Mouse (Mus musculus): ENCODE measurements at regions not wholly inside any gene's neighbourhood (a gene's known extent, or its start where the extent isn't known, plus 50 kb on each side); places are given as distances from the start of the nearest gene placed in this dataset.

GRCm38 (mm10) chr5:52964209-52964608 is 73.7 kb upstream of the Slc34a2 start:
- in situ Hi-C loops (cut with MboI; ENCODE audit: low sequenced_read_pairs in 2 of 2, unreplicated experiment in 2 of 2), result no loop called here
- H3K9ac ChIP-seq (ENCODE audit: insufficient read depth, low read depth, low read length, poor library complexity, severe bottlenecking), result no peak overlapping the region
- H3K4me3 ChIP-seq (ENCODE audit: insufficient read depth in 1 of 2, low read depth in 1 of 2, low read length in 2 of 2, poor library complexity in 1 of 2, severe bottlenecking in 1 of 2), result no peak overlapping the region
- TF ChIP-seq ZC3H11A (IDR thresholded peaks at IDR 0.05; ENCODE audit: borderline replicate concordance, low read depth, low read length), result no peak
- no peak for TF ChIP-seq HCFC1 (IDR thresholded peaks at IDR 0.05; ENCODE audit: borderline replicate concordance, insufficient read depth, low read length)
- no peak for TF ChIP-seq CHD2 (IDR thresholded peaks at IDR 0.05; ENCODE audit: low read depth, low read length)
- no peak for TF ChIP-seq ZNF384 (IDR thresholded peaks at IDR 0.05; ENCODE audit: low read depth, low read length)
- no peak for TF ChIP-seq MAFK (IDR thresholded peaks at IDR 0.05; ENCODE audit: insufficient read depth, low read depth, low read length)
- no peaks in the 10 kb centered on the region for H3K9me3 ChIP-seq (ENCODE audit: control insufficient read depth, insufficient read depth, low read depth, low read length)
- H3K36me3 ChIP-seq (ENCODE audit: control insufficient read depth, insufficient read depth, low read length, poor library complexity, severe bottlenecking), result no peaks in the 10 kb centered on the region
- DNase-seq (ENCODE audit: low read depth, low spot score), result no peak
- no peak overlapping the region for H3K27ac ChIP-seq (ENCODE audit: insufficient read depth, low read depth, low read length, poor library complexity, severe bottlenecking)
- no peaks in the 10 kb centered on the region for H3K4me1 ChIP-seq (ENCODE audit: control insufficient read depth in 2 of 2, insufficient read depth in 2 of 2, low read length in 2 of 2, poor library complexity in 1 of 2)

GRCm38 (mm10) chr5:52971811-52972210 is 66.1 kb upstream of the Slc34a2 start:
- no peak for DNase-seq (ENCODE audit: low read depth, low spot score)
- no peaks in the 10 kb centered on the region for H3K9me3 ChIP-seq (ENCODE audit: control insufficient read depth, insufficient read depth, low read depth, low read length)
- H3K27ac ChIP-seq (ENCODE audit: insufficient read depth, low read depth, low read length, poor library complexity, severe bottlenecking), result no peak overlapping the region
- H3K9ac ChIP-seq (ENCODE audit: insufficient read depth, low read depth, low read length, poor library complexity, severe bottlenecking), result no peak overlapping the region
- no peak for TF ChIP-seq ZC3H11A (IDR thresholded peaks at IDR 0.05; ENCODE audit: borderline replicate concordance, low read depth, low read length)
- TF ChIP-seq HCFC1 (IDR thresholded peaks at IDR 0.05; ENCODE audit: borderline replicate concordance, insufficient read depth, low read length), result no peak
- TF ChIP-seq CHD2 (IDR thresholded peaks at IDR 0.05; ENCODE audit: low read depth, low read length), result no peak
- TF ChIP-seq MAFK (IDR thresholded peaks at IDR 0.05; ENCODE audit: insufficient read depth, low read depth, low read length), result no peak
- TF ChIP-seq ZNF384 (IDR thresholded peaks at IDR 0.05; ENCODE audit: low read depth, low read length), result no peak
- H3K36me3 ChIP-seq (ENCODE audit: control insufficient read depth, insufficient read depth, low read length, poor library complexity, severe bottlenecking), result no peaks in the 10 kb centered on the region
- H3K4me3 ChIP-seq (ENCODE audit: insufficient read depth in 1 of 2, low read depth in 1 of 2, low read length in 2 of 2, poor library complexity in 1 of 2, severe bottlenecking in 1 of 2), result no peak overlapping the region
- H3K4me1 ChIP-seq (ENCODE audit: control insufficient read depth in 2 of 2, insufficient read depth in 2 of 2, low read length in 2 of 2, poor library complexity in 1 of 2), result peaks cover 0 to 4% of the 10 kb centered on the region in 2 experiments; a peak in 2 of 4 replicates
- in situ Hi-C loops (cut with MboI; ENCODE audit: low sequenced_read_pairs in 2 of 2, unreplicated experiment in 2 of 2), result no loop called here

GRCm38 (mm10) chr5:52973003-52973402 is 64.9 kb upstream of the Slc34a2 start:
- in situ Hi-C loops (cut with MboI; ENCODE audit: low sequenced_read_pairs in 2 of 2, unreplicated experiment in 2 of 2), result no loop called here
- DNase-seq (ENCODE audit: low read depth, low spot score), result no peak
- Histone ChIP-seq H3K9me3 (ENCODE audit: control insufficient read depth, insufficient read depth, low read depth, low read length) (no peaks in the 10 kb centered on the region), H3K4me3 (ENCODE audit: insufficient read depth in 1 of 2, low read depth in 1 of 2, low read length in 2 of 2, poor library complexity in 1 of 2, severe bottlenecking in 1 of 2) (no peak overlapping the region), H3K4me1 (ENCODE audit: control insufficient read depth in 2 of 2, insufficient read depth in 2 of 2, low read length in 2 of 2, poor library complexity in 1 of 2) (peaks cover 0 to 7% of the 10 kb centered on the region in 2 experiments; a peak in 2 of 4 replicates), H3K9ac (ENCODE audit: insufficient read depth, low read depth, low read length, poor library complexity, severe bottlenecking) (no peak overlapping the region), H3K36me3 (ENCODE audit: control insufficient read depth, insufficient read depth, low read length, poor library complexity, severe bottlenecking) (no peaks in the 10 kb centered on the region), H3K27ac (ENCODE audit: insufficient read depth, low read depth, low read length, poor library complexity, severe bottlenecking) (no peak overlapping the region)
- no peak for TF ChIP-seq HCFC1 (IDR thresholded peaks at IDR 0.05; ENCODE audit: borderline replicate concordance, insufficient read depth, low read length)
- TF ChIP-seq ZNF384 (IDR thresholded peaks at IDR 0.05; ENCODE audit: low read depth, low read length), result no peak
- no peak for TF ChIP-seq CHD2 (IDR thresholded peaks at IDR 0.05; ENCODE audit: low read depth, low read length)
- no peak for TF ChIP-seq ZC3H11A (IDR thresholded peaks at IDR 0.05; ENCODE audit: borderline replicate concordance, low read depth, low read length)
- no peak for TF ChIP-seq MAFK (IDR thresholded peaks at IDR 0.05; ENCODE audit: insufficient read depth, low read depth, low read length)

- no peaks in the 10 kb centered on the region for H3K9me3 ChIP-seq (ENCODE audit: control insufficient read depth, insufficient read depth, low read depth, low read length)
- no peaks in the 10 kb centered on the region for H3K36me3 ChIP-seq (ENCODE audit: control insufficient read depth, insufficient read depth, low read length, poor library complexity, severe bottlenecking)
- H3K4me1 ChIP-seq (ENCODE audit: control insufficient read depth in 2 of 2, insufficient read depth in 2 of 2, low read length in 2 of 2, poor library complexity in 1 of 2), result peaks cover 0 to 7% of the 10 kb centered on the region in 2 experiments; a peak in 2 of 4 replicates
- in situ Hi-C loops (cut with MboI; ENCODE audit: low sequenced_read_pairs in 2 of 2, unreplicated experiment in 2 of 2), result no loop called here
- no peak overlapping the region for H3K9ac ChIP-seq (ENCODE audit: insufficient read depth, low read depth, low read length, poor library complexity, severe bottlenecking)
- H3K27ac ChIP-seq (ENCODE audit: insufficient read depth, low read depth, low read length, poor library complexity, severe bottlenecking), result no peak overlapping the region
- TF ChIP-seq MAFK (IDR thresholded peaks at IDR 0.05; ENCODE audit: insufficient read depth, low read depth, low read length) (no peak), ZNF384 (IDR thresholded peaks at IDR 0.05; ENCODE audit: low read depth, low read length) (no peak), CHD2 (IDR thresholded peaks at IDR 0.05; ENCODE audit: low read depth, low read length) (no peak), HCFC1 (IDR thresholded peaks at IDR 0.05; ENCODE audit: borderline replicate concordance, insufficient read depth, low read length) (no peak), ZC3H11A (IDR thresholded peaks at IDR 0.05; ENCODE audit: borderline replicate concordance, low read depth, low read length) (no peak)
- DNase-seq (ENCODE audit: low read depth, low spot score), result peak; percentile 28
- peak overlapping the region in 1 of 2 experiments; percentile 32; a peak in 1 of 4 replicates for H3K4me3 ChIP-seq (ENCODE audit: insufficient read depth in 1 of 2, low read depth in 1 of 2, low read length in 2 of 2, poor library complexity in 1 of 2, severe bottlenecking in 1 of 2)
Measured at GRCm38 (mm10) chr5:52975557-52976088, 62.3 kb upstream of the Slc34a2 start.
